Mouse (Mus musculus): ENCODE measurements at regions not wholly inside any gene's neighbourhood (a gene's known extent, or its start where the extent isn't known, plus 50 kb on each side); places are given as distances from the start of the nearest gene placed in this dataset.
"Not testable (repeated sequence)": the region's sequence is repeated elsewhere in the genome, so short reads cannot be mapped to it uniquely, and the experiment has no call there.

GRCm38 (mm10) chr4:110038696-110039095, 60.8 kb downstream of the Dmrta2 start:
- DNase-seq = no peak

- no peak for DNase-seq
Observed at GRCm38 (mm10) chr4:110044851-110045618, 67.2 kb downstream of the Dmrta2 start.

- no peak for DNase-seq
Observed at GRCm38 (mm10) chr4:110045651-110046269, 67.9 kb downstream of the Dmrta2 start.

- DNase-seq = no peak
Observed at GRCm38 (mm10) chr4:110046270-110046651, 68.4 kb downstream of the Dmrta2 start.

- peak; percentile 76 to 85 for DNase-seq
Observed at GRCm38 (mm10) chr4:110050393-110051280, 72.8 kb downstream of the Dmrta2 start.

- DNase-seq = no peak
Observed at GRCm38 (mm10) chr4:110051281-110051665, 73.4 kb downstream of the Dmrta2 start.

GRCm38 (mm10) chr4:110051872-110052271, 74.0 kb downstream of the Dmrta2 start:
- no peak for DNase-seq

- no peak for DNase-seq
Observed at GRCm38 (mm10) chr4:110052998-110053397, 75.1 kb downstream of the Dmrta2 start.

GRCm38 (mm10) chr4:110073836-110074235, 96.0 kb downstream of the Dmrta2 start:
- DNase-seq = no peak

GRCm38 (mm10) chr4:110083371-110083770, 105.5 kb downstream of the Dmrta2 start:
- DNase-seq = no peak

GRCm38 (mm10) chr4:110087570-110088247, 109.9 kb downstream of the Dmrta2 start:
- no peak for DNase-seq

GRCm38 (mm10) chr4:110093040-110093820, 115.4 kb downstream of the Dmrta2 start:
- no peak for DNase-seq

- no peak for DNase-seq
Observed at GRCm38 (mm10) chr4:110094541-110094940, 116.7 kb downstream of the Dmrta2 start.

- DNase-seq = no peak
Observed at GRCm38 (mm10) chr4:110095760-110096593, 118.1 kb downstream of the Dmrta2 start.

GRCm38 (mm10) chr4:110104119-110104518, 126.3 kb downstream of the Dmrta2 start:
- not testable (repeated sequence) for DNase-seq

- DNase-seq = no peak
Observed at GRCm38 (mm10) chr4:110106620-110107243, 128.9 kb downstream of the Dmrta2 start.

GRCm38 (mm10) chr4:110119438-110119837, 141.6 kb downstream of the Dmrta2 start:
- DNase-seq = no peak

- no peak for DNase-seq
Observed at GRCm38 (mm10) chr4:110119874-110120273, 142.0 kb downstream of the Dmrta2 start.

GRCm38 (mm10) chr4:110120761-110121160, 142.9 kb downstream of the Dmrta2 start:
- no peak for DNase-seq

- no peak for DNase-seq
Observed at GRCm38 (mm10) chr4:110121447-110121846, 143.6 kb downstream of the Dmrta2 start.

Measured in cerebellum, postnatal 36 days (tissue).